Mouse (Mus musculus) adrenal gland (tissue): ENCODE measurements around the gene Samd14.

Source experiments
- intact Hi-C: fragments of 180-260 bp; cut with DNase I; formaldehyde crosslinking; loops from one replicate; pipeline ENCODE4 v1.15.1; 2025

Samd14 gene

GRCm38 (mm10) chr11:95069226-95069957 lies 59.7 kb downstream of the Samd14 start:
- intact Hi-C loops = no loop called here

GRCm38 (mm10) chr11:95070140-95071107 lies 60.7 kb downstream of the Samd14 start:
- intact Hi-C loops = no loop called here

GRCm38 (mm10) chr11:95071266-95071665 lies 61.6 kb downstream of the Samd14 start:
- intact Hi-C loops = no loop called here

GRCm38 (mm10) chr11:95072136-95072535 lies 62.5 kb downstream of the Samd14 start:
- intact Hi-C loops = no loop called here

- intact Hi-C loops = no loop called here
Observed at GRCm38 (mm10) chr11:95072804-95073203, 63.1 kb downstream of the Samd14 start.

- intact Hi-C loops = no loop called here
Observed at GRCm38 (mm10) chr11:95073835-95074234, 64.2 kb downstream of the Samd14 start.

- intact Hi-C loops = no loop called here
Observed at GRCm38 (mm10) chr11:95074694-95075093, 65.0 kb downstream of the Samd14 start.

GRCm38 (mm10) chr11:95075197-95076040 lies 65.7 kb downstream of the Samd14 start:
- intact Hi-C loops = loop anchor here (1.0 kb wide), 1 partner anchor 31 kb away; no protein-coding TSS in a partner anchor
